Mouse (Mus musculus) heart, adult 2 months (tissue): Measurements from ENCODE around the gene Slco1c1.

Experiments used
- CTCF ChIP-seq: fragments of 200-600 bp; IDR thresholded peaks from 2 replicates; pipeline ENCODE4 v1.8.1; 2022; ENCODE audit warnings: antibody characterized with exemption, mild to moderate bottlenecking, moderate library complexity
- POLR2A ChIP-seq: fragments of 200-500 bp; IDR thresholded peaks from 2 replicates; pipeline ENCODE4 v1.6.1; 2011; ENCODE audit warnings: mild to moderate bottlenecking, low read depth, low read length, control low read depth; ENCODE audit not compliant: insufficient read depth

DNA sequence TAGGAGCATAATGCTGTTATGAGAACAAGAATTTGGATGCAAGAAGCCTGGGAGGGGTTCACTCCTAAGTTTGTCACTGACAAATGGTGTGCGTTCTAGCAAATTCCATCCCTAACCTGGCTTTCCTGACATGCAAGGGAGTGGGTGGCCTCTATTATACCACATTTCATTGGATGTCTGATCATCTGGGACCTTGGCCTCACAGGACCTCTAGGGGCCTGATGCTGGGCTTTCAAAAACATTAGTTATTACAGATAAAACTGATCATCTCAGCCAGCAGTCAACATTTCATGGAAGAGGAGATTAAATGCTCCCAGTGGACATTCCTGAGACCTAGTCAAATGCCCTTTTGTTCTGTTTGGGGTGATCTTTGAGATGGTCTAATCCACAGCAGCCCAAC is 34.0 kb downstream of the Slco1c1 start:
- TF ChIP-seq POLR2A (no peak), CTCF (no peak)
